Mouse (Mus musculus): Measurements from ENCODE around the gene Ltbp1. TPM values are rescaled to one million over a fixed set of nuclear protein-coding genes. Genes with fewer than 3 reads are reported as not detected.

Ltbp1 gene
- not detected in 2 replicates for polyA plus RNA-seq (2012; ENCODE audit: insufficient read depth, insufficient read length, low replicate concordance, missing spikeins)

- Histone ChIP-seq H3K27ac (ENCODE audit: insufficient read depth, low read depth, low read length) (no peak within 1 kb of the TSS; the same call in 1 of the 2 replicates), H3K4me1 (ENCODE audit: control insufficient read depth, insufficient read depth, low read length) (peaks cover 4% of the 10 kb centered on the region; the same call in 1 of the 2 replicates), H3K4me3 (ENCODE audit: insufficient read depth, low read depth, low read length) (peak within 1 kb of the TSS; percentile 58)
- WGBS: under 1% methylated on average over 27 of the region's 27 CpGs
- TF ChIP-seq CTCF (IDR thresholded peaks at IDR 0.05; ENCODE audit: insufficient read depth, low read depth, low read length): no peak
- no peak for TF ChIP-seq POLR2A (IDR thresholded peaks at IDR 0.05; ENCODE audit: insufficient read depth, low read depth, low read length)
These were observed at the start of gene Ltbp1 for GRCm38 (mm10) chr17:75005281-75005684. Gene Ltbp1 (plus strand): TSS chr17:75005568.

DNA sequence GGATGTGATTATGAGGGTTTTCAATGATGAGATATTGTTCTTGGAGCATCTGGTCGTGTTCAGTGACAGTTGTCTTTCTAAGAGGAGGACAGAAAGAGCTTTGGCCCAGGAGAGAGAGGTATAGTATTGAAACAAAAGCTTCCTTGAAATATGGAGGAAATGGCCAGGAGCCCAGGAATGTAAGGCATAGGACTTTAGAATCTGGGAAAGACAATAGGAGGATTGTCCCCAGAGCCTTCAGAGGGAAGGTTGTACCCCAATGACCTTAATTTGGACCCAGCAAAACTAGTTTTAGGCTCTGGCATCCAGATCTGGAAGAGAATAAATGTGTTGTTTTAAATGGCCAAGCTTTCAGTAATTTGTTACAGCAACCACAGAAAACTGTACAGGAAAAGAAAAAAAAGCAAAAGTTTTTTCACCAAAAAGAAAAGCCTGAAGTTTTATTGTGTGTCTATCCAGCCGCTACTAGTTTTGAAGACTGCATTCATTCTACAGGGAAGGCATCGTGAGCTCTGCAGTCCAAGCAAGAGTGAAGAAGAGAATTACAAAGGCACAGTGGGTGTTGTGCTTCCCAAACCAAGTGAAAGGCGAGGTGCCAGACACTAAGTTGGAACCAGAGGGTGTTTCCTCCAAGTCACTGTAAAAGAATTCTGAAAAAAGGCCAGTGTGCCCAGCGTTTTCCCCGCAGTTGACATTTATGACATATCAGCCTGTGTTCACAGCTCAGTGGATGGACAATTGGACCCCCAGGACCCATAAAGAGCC lies 45.7 kb upstream of the Ltbp1 start:
- no peaks in the 10 kb centered on the region for H3K4me1 ChIP-seq (ENCODE audit: control insufficient read depth, insufficient read depth, low read length)
- no peak overlapping the region for H3K4me3 ChIP-seq (ENCODE audit: insufficient read depth, low read depth, low read length)
- 51% methylated on average over 6 of the region's 6 CpGs for WGBS
- TF ChIP-seq POLR2A (IDR thresholded peaks at IDR 0.05; ENCODE audit: insufficient read depth, low read depth, low read length) (no peak), CTCF (IDR thresholded peaks at IDR 0.05; ENCODE audit: insufficient read depth, low read depth, low read length) (no peak)
- no peak overlapping the region for H3K27ac ChIP-seq (ENCODE audit: insufficient read depth, low read depth, low read length)

- 94% methylated on average over 8 of the region's 8 CpGs for WGBS
- H3K4me1 ChIP-seq (ENCODE audit: control insufficient read depth, insufficient read depth, low read length): no peaks in the 10 kb centered on the region
- H3K27ac ChIP-seq (ENCODE audit: insufficient read depth, low read depth, low read length): no peak overlapping the region
- TF ChIP-seq CTCF (IDR thresholded peaks at IDR 0.05; ENCODE audit: insufficient read depth, low read depth, low read length) (no peak), POLR2A (IDR thresholded peaks at IDR 0.05; ENCODE audit: insufficient read depth, low read depth, low read length) (no peak)
- no peak overlapping the region for H3K4me3 ChIP-seq (ENCODE audit: insufficient read depth, low read depth, low read length)
These were observed 42.1 kb upstream of the Ltbp1 start for GRCm38 (mm10) chr17:74963222-74963621.

GRCm38 (mm10) chr17:74963861-74964260 lies 41.5 kb upstream of the Ltbp1 start:
- Histone ChIP-seq H3K27ac (ENCODE audit: insufficient read depth, low read depth, low read length) (no peak overlapping the region), H3K4me3 (ENCODE audit: insufficient read depth, low read depth, low read length) (no peak overlapping the region), H3K4me1 (ENCODE audit: control insufficient read depth, insufficient read depth, low read length) (no peaks in the 10 kb centered on the region)
- no peak for TF ChIP-seq POLR2A (IDR thresholded peaks at IDR 0.05; ENCODE audit: insufficient read depth, low read depth, low read length)
- no peak for TF ChIP-seq CTCF (IDR thresholded peaks at IDR 0.05; ENCODE audit: insufficient read depth, low read depth, low read length)
- whole genome bisulfite sequencing: 92% methylated on average over 3 of the region's 3 CpGs

- WGBS: 73% methylated on average over 7 of the region's 7 CpGs
- TF ChIP-seq CTCF (IDR thresholded peaks at IDR 0.05; ENCODE audit: insufficient read depth, low read depth, low read length) (no peak), POLR2A (IDR thresholded peaks at IDR 0.05; ENCODE audit: insufficient read depth, low read depth, low read length) (no peak)
- Histone ChIP-seq H3K4me1 (ENCODE audit: control insufficient read depth, insufficient read depth, low read length) (no peaks in the 10 kb centered on the region), H3K4me3 (ENCODE audit: insufficient read depth, low read depth, low read length) (no peak overlapping the region), H3K27ac (ENCODE audit: insufficient read depth, low read depth, low read length) (no peak overlapping the region)
These were observed 38.0 kb upstream of the Ltbp1 start for GRCm38 (mm10) chr17:74967298-74967848.

DNA sequence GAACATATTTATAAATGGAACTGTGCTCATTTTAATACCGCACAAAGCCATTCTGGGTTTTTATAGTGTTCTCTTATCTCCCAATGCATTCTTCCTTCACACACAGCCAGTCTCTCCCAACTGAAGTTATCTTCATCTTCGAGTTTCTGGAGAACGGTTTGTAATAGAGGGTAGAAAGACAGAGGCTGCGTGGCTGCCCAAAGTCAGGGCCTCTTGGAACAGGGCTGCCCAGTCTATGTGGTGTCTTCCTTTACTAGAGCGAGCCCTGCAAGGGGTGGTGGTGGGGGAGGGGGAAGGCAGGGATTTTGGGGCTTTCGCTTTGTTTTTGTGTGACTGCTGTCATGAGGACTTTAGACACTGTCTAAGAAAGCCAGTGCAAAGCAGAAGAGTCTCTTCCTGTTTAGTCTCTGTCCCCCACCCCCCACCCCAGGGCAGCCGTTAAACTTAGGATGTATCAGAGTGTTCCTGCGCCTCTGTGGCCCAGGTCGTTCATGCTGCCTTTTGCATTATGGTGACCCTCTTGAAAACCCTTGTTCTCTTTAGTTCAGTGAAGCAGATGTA lies 37.1 kb upstream of the Ltbp1 start:
- 86% methylated on average over 9 of the region's 9 CpGs for WGBS
- TF ChIP-seq POLR2A (IDR thresholded peaks at IDR 0.05; ENCODE audit: insufficient read depth, low read depth, low read length) (no peak), CTCF (IDR thresholded peaks at IDR 0.05; ENCODE audit: insufficient read depth, low read depth, low read length) (no peak)
- Histone ChIP-seq H3K4me3 (ENCODE audit: insufficient read depth, low read depth, low read length) (no peak overlapping the region), H3K27ac (ENCODE audit: insufficient read depth, low read depth, low read length) (no peak overlapping the region), H3K4me1 (ENCODE audit: control insufficient read depth, insufficient read depth, low read length) (no peaks in the 10 kb centered on the region)

DNA sequence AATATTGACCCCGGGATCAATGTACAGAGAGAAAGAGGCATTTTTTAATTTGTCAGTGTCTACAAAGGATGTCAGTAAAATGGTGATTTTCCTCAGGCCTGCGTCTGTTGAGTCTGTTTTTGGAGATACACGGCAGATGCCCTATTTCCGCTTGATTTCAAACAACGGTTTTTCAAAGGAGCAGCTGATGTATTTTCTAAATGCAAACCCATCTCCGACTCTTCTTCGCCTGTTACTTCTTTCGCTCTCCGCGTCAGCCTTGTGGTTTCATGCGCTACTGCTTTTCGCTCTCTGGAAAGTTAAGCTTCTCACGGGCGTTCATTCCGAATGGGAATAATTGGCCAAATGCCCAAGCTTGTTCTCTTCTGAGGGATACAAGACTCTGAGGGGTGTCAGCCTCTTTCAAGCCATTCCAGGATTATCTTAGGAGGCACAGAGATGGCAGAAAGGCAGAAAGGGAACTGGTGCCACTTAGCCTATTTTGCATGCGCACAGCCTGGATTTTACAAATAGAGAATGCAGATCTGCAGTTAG lies 36.6 kb upstream of the Ltbp1 start:
- H3K27ac ChIP-seq (ENCODE audit: insufficient read depth, low read depth, low read length): no peak overlapping the region
- TF ChIP-seq POLR2A (IDR thresholded peaks at IDR 0.05; ENCODE audit: insufficient read depth, low read depth, low read length) (no peak), CTCF (IDR thresholded peaks at IDR 0.05; ENCODE audit: insufficient read depth, low read depth, low read length) (no peak)
- H3K4me3 ChIP-seq (ENCODE audit: insufficient read depth, low read depth, low read length): no peak overlapping the region
- no peaks in the 10 kb centered on the region for H3K4me1 ChIP-seq (ENCODE audit: control insufficient read depth, insufficient read depth, low read length)
- 46% methylated on average over 16 of the region's 16 CpGs for WGBS

DNA sequence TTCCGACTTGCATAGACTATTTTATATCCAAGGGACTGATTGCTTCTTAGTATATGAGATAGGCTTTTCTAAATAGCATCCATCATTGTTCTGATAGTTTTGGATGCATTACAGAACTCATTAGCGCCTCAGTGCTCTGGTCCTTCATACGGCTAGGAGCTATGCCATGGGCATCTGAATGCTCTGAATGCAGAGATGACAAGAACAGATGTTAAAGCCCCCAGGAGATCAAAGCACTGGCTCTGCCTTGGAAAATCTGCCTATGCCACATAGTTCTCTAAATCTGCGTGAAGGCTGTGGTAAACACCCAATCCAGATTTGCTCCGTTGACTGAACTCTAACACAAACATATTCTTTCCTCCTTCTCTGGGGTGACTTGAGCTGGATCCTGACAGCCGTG lies 30.2 kb upstream of the Ltbp1 start:
- 63% methylated on average over 6 of the region's 6 CpGs for WGBS
- TF ChIP-seq POLR2A (IDR thresholded peaks at IDR 0.05; ENCODE audit: insufficient read depth, low read depth, low read length) (no peak), CTCF (IDR thresholded peaks at IDR 0.05; ENCODE audit: insufficient read depth, low read depth, low read length) (no peak)

More for the DNA sequence above, 30.2 kb upstream of the Ltbp1 start:
- H3K27ac ChIP-seq (ENCODE audit: insufficient read depth, low read depth, low read length): no peak overlapping the region
- H3K4me1 ChIP-seq (ENCODE audit: control insufficient read depth, insufficient read depth, low read length): no peaks in the 10 kb centered on the region
- no peak overlapping the region for H3K4me3 ChIP-seq (ENCODE audit: insufficient read depth, low read depth, low read length)

Data from olfactory bulb, adult 2 months (tissue).